Mouse (Mus musculus) C2C12 (cell line): Measurements from ENCODE around the gene Gpc4. TPM values are rescaled to one million over a fixed set of nuclear protein-coding genes. Genes with fewer than 3 reads are reported as not detected.

Source experiments
- H3K27me3 ChIP-seq: one replicate; pipeline ENCODE4 v1.6.1; 2011; ENCODE audit not compliant: control insufficient read depth, insufficient read depth, insufficient read length
- H3K36me3 ChIP-seq: one replicate; pipeline ENCODE4 v1.6.1; 2011; ENCODE audit not compliant: control insufficient read depth, insufficient read depth
- H3K4me3 ChIP-seq: one replicate; pipeline ENCODE4 v1.5.1; 2011; ENCODE audit warnings: mild to moderate bottlenecking, control low read depth; ENCODE audit not compliant: poor library complexity, insufficient read depth, severe bottlenecking
- H3K79me2 ChIP-seq: one replicate; pipeline ENCODE4 v1.6.1; 2011; ENCODE audit not compliant: control insufficient read depth, insufficient read depth
- H3K79me3 ChIP-seq: one replicate; pipeline ENCODE4 v1.6.1; 2011; ENCODE audit warnings: low read depth, control low read depth
- H3ac ChIP-seq: one replicate; pipeline ENCODE3; 2011; ENCODE audit warnings: low read depth; ENCODE audit not compliant: control insufficient read depth, insufficient read length
- CEBPB ChIP-seq: IDR thresholded peaks from one replicate; pipeline ENCODE4 v1.6.1; 2011; ENCODE audit warnings: low read depth, mild to moderate bottlenecking, control low read depth, moderate library complexity
- CTCF ChIP-seq: IDR thresholded peaks from one replicate; pipeline ENCODE4 v1.5.1; 2011; ENCODE audit not compliant: control insufficient read depth, insufficient read depth, insufficient read length
- FOSL1 ChIP-seq: IDR thresholded peaks from one replicate; pipeline ENCODE4 v1.8.0; 2011; ENCODE audit warnings: mild to moderate bottlenecking, low read length; ENCODE audit not compliant: poor library complexity, insufficient read depth, severe bottlenecking
- MAX ChIP-seq: IDR thresholded peaks from one replicate; pipeline ENCODE4 v1.6.1; 2011; ENCODE audit warnings: mild to moderate bottlenecking, control low read depth
- MYOD1 ChIP-seq: IDR thresholded peaks from one replicate; pipeline ENCODE4 v1.6.1; 2011; ENCODE audit warnings: low read depth; ENCODE audit not compliant: control insufficient read depth, insufficient read length
- MYOG ChIP-seq: IDR thresholded peaks from one replicate; pipeline ENCODE4 v1.6.1; 2011; ENCODE audit not compliant: control insufficient read depth, insufficient read length; ENCODE audit errors: extremely low read depth
- USF1 ChIP-seq: IDR thresholded peaks from one replicate; pipeline ENCODE4 v1.6.1; 2011; ENCODE audit warnings: low read depth, mild to moderate bottlenecking, control low read depth, moderate library complexity
- polyA plus RNA-seq: library from polyadenylated mRNA; unstranded; fragments of >200 nt; fragmentation: generic; extraction: Trizol; gene quantifications from one replicate; pipeline ENCODE4 v1.2.1, GENCODE M21; 2012; ENCODE audit warnings: missing spikeins

Gpc4 gene
- polyA plus RNA-seq, 1 experiment: 0.26 TPM

- Histone ChIP-seq H3K79me3 (no peaks in the 10 kb centered on the region), H3K36me3 (no peaks in the 10 kb centered on the region), H3K27me3 (no peaks in the 10 kb centered on the region), H3ac (no peak overlapping the region), H3K4me3 (no peak overlapping the region), H3K79me2 (no peaks in the 10 kb centered on the region)
- no peak for TF ChIP-seq MYOG
- no peak for TF ChIP-seq CEBPB
- TF ChIP-seq MYOD1: no peak
- no peak for TF ChIP-seq USF1
- TF ChIP-seq CTCF: no peak
- TF ChIP-seq FOSL1: no peak
- no peak for TF ChIP-seq MAX
Measured at GRCm38 (mm10) chrX:52164134-52164737, 816 bp downstream of the Gpc4 start.

- TF ChIP-seq CTCF (no peak), USF1 (no peak), FOSL1 (no peak), MYOG (no peak), MYOD1 (no peak), CEBPB (no peak), MAX (no peak)
- H3K36me3 ChIP-seq: no peaks in the 10 kb centered on the region
- no peaks in the 10 kb centered on the region for H3K79me2 ChIP-seq
- H3ac ChIP-seq: no peak overlapping the region
- no peak overlapping the region for H3K4me3 ChIP-seq
- no peaks in the 10 kb centered on the region for H3K27me3 ChIP-seq
- H3K79me3 ChIP-seq: no peaks in the 10 kb centered on the region
Measured at GRCm38 (mm10) chrX:52163418-52164133, 1.5 kb downstream of the Gpc4 start.

- Histone ChIP-seq H3K79me2 (no peaks in the 10 kb centered on the region), H3K79me3 (no peaks in the 10 kb centered on the region), H3ac (no peak overlapping the region), H3K4me3 (no peak overlapping the region), H3K36me3 (no peaks in the 10 kb centered on the region), H3K27me3 (no peaks in the 10 kb centered on the region)
- TF ChIP-seq MYOD1 (no peak), FOSL1 (no peak), USF1 (no peak), MYOG (no peak), MAX (no peak), CEBPB (no peak)
Measured at GRCm38 (mm10) chrX:52162756-52163155, 2.3 kb downstream of the Gpc4 start.

GRCm38 (mm10) chrX:52162206-52162605 lies 2.8 kb downstream of the Gpc4 start:
- H3K79me2 ChIP-seq: no peaks in the 10 kb centered on the region
- H3K79me3 ChIP-seq: no peaks in the 10 kb centered on the region
- no peak overlapping the region for H3ac ChIP-seq
- TF ChIP-seq MYOD1 (no peak), CEBPB (no peak), MAX (no peak), MYOG (no peak), FOSL1 (no peak), CTCF (no peak), USF1 (no peak)
- H3K36me3 ChIP-seq: no peaks in the 10 kb centered on the region
- no peak overlapping the region for H3K4me3 ChIP-seq
- no peaks in the 10 kb centered on the region for H3K27me3 ChIP-seq

GRCm38 (mm10) chrX:52159621-52160020 lies 5.4 kb downstream of the Gpc4 start:
- TF ChIP-seq FOSL1: no peak
- no peak for TF ChIP-seq CEBPB
- no peak for TF ChIP-seq MAX
- TF ChIP-seq MYOD1: no peak
- TF ChIP-seq CTCF: no peak
- TF ChIP-seq USF1: no peak
- TF ChIP-seq MYOG: no peak
- Histone ChIP-seq H3K79me2 (no peaks in the 10 kb centered on the region), H3ac (no peak overlapping the region), H3K36me3 (no peaks in the 10 kb centered on the region), H3K79me3 (no peaks in the 10 kb centered on the region), H3K27me3 (no peaks in the 10 kb centered on the region), H3K4me3 (no peak overlapping the region)
